Mouse (Mus musculus): ENCODE results near the gene Mcam.

- TF ChIP-seq CTCF (IDR thresholded peaks at IDR 0.05; ENCODE audit: low read depth) (no peak), EP300 (IDR thresholded peaks at IDR 0.05; ENCODE audit: low read depth) (no peak)
Observed at GRCm38 (mm10) chr9:44126746-44127145, 7.5 kb upstream of the Mcam start.
